Mouse (Mus musculus): ENCODE data around the gene Nfkbid.

The Nfkbid gene

DNA sequence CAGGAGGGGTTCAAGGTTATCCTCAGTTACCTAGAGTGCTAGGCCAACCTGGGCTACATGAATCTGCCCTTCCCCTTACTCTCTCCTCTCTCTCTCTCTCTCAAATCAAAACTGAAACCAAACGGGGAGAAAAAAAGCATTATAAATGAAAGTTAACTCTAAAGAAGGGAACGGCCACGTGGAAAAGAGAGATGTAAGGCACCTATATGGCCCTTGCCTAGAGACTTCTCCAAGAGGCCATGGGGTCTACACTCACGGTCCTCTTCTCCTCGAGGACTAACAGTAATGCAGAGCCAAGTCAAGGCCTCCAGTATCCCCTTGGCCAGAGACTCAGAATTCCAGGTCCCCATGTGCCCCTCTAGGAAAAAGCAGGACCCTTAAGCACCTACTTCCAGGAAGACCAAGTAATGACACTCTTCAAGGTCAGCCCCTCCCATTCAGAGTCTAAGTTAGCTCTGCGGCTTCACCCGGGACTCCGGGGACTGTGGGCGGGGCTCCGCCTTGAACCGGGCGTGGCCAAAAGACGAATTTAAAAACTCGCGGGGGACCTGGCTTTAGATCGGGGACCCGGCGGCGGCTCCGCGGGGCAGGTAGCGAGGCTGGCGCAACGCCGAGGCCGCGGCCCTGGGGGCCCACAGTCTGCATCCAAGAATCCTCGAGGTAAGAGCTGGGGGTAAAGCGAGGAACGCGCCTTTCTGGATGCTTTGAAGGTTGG lies at the start of gene Nfkbid:
TSS of gene Nfkbid (plus strand) at position 558 of the 715 bp plus-strand sequence.
- no peak for DNase-seq (ENCODE audit: low spot score in 2 of 2)

DNA sequence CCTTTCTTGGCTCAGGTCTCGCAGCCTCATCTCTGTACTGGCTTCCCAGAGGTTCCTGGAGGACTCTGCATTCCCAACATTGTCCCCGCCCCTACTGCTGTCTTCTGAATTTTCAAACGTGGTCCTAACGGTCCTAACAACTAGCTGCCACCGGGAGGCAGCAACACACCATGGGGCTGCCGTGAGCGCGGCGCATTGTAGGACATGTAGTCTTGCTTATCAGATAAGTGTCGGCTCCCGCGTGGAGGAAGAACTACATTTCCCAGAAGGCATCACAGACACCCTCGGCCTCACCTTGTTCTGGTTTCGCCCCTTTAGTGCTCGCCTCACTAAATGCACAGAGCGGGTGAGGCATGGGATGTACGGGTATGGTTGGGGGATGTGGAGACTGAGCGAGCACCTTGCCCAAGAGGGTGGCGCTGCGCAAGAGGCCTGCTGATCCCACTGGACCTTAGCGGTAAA lies 48.0 kb upstream of the Nfkbid start:
- DNase-seq (ENCODE audit: low spot score in 2 of 2) = peak; percentile 95 to 98

DNA sequence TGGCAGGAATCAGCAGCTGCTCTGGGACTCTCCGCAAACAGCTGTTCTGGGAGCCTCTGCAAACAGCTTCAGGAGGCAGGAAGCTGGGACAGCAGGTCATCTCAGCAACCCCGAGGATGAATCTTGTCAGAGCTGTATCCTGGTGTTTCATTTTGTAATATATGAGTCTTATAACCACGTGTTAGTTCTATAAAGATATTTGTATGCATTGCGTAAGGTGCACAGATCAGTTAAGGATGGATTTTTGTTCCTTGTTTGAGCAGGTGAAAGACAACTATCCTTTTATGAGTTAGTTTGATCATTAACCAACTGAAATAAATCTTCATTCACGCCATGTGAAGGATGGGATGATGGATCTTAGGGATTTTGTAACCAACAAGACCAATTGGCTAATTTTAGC lies 41.5 kb upstream of the Nfkbid start:
- no peak for DNase-seq (ENCODE audit: low spot score in 2 of 2)

DNA sequence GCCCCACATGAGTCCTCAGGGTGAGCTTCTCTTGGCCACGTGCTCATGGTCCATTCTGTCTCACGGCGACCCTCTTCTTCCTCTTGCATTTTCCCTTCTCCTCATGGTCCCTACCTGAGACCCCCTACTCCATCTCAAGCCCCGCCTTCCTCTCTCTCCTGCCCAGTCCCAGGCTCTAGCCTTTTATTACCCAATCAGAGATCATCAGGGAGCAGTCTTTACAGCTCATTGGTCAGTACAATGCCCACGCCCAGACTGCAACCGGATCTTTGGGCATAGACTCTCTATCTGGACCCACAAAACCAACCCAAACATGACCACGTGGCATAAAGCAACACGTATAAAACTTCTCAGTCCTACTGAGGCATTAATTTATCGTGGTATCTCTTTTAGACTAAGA lies 37.4 kb upstream of the Nfkbid start:
- no peak for DNase-seq (ENCODE audit: low spot score in 2 of 2)

DNA sequence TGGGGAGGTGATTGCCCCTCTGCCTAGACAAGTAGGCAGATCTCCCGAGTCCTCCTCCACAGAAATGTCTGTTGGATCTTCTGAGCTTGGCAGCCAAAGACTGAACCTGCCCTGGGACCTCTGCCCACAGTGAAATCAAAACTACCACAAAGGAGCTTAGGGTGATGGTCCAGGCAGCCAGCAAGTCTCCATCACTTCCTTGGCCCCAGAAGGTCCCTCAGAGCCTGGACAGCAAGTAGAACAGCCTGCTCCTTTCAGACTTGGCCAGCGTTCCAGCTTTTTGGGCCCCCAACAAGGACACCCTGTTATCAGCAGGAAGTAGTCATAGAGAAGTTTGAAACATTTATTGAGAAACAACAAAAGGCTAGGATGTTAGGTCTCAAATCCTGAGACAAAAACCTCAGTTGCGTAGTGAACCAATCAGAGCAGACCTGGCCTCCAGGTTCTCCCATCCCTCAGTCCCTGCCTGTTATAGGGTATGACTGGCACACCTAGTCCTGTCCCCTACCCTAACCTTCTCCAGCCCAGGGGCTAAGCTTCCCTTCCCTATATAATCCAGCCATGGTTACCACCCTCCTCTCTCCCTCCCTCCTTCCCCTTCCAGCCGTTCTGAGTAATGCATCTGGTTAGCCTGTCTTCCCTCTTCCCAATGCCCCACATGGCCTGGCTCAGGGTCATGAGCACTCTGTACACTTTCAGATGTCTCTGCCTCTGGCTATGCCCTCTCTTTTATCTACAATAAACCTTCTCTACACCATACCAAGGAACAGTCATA lies 28.6 kb upstream of the Nfkbid start:
- DNase-seq (ENCODE audit: low spot score in 2 of 2) = no peak

DNA sequence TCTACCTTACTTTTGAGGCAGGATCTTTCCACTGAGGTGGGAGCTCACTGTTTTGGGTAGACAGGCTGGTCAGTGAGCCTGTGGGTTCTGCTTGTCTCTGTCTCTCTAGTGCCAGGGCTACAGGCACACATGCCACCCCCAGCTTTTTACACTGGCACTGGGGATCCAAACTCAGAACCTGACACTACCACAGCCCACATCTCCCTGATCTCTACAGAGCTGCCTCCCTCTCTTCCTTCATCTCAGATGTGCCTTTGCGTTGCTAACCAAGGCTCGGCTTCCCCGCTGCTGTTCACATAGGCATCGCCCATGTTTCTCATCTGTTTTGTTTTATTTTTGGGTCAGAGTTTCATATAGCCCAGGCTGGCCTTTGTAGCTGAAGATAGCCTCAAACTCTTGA lies 27.9 kb upstream of the Nfkbid start:
- DNase-seq (ENCODE audit: low spot score in 2 of 2) = no peak

DNA sequence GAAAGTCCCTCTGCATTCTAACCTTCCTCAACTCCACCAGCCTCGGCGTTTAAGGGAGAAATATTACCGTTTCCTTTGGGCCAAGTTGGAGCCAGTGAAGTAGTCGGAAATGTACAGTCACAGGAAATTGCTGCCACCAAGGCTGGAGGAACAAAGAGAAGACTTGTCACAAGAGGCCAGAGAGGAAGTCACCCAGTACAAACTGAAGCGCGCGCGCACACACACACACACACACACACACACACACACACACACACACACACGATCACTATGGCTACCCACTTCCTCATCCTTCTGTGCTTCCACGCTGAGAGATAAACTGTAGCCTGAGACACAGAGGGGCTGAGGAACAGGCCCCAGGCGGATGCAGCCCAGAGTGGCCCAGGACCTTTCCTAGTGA lies 27.2 kb upstream of the Nfkbid start:
- no peak for DNase-seq (ENCODE audit: low spot score in 2 of 2)

DNA sequence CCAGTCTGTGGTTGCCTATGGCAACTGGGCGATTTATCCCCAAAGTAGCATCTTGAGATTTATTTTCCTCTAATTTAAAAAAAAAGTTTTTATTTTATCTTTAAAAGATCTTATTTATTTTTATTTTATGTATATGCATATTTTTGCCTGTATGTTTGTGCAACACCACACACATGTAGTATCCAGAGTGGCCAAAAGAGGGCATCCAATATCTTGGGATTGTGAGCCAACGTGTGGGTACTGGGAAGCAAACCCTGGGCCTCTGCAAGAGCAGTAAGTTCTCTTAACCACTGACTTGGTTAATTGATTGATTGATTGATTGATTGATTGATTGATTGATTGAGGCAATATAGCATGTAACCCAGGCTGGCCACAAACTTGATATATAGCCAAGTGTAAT lies 26.7 kb upstream of the Nfkbid start:
- DNase-seq (ENCODE audit: low spot score in 2 of 2) = no peak

DNA sequence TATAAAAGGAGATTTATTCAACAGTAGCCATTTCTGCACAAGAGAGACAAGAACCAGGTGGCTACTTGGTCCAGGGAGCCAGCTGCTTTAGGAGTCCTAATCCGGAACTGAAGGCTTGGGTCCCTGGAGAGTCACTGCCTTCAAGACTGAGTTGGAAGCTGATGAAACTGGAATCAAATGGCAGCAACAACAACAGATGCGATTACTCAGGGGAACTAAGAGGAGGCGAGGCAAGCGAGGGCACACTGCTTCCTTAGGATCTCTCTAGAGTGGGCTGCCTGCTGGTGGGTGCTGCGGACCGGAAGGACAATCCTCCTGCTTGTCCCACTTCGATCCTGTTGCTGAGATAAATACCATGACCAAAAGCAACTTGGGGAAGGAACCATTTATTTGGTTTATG lies 21.9 kb upstream of the Nfkbid start:
- no peak for DNase-seq (ENCODE audit: low spot score in 2 of 2)

DNA sequence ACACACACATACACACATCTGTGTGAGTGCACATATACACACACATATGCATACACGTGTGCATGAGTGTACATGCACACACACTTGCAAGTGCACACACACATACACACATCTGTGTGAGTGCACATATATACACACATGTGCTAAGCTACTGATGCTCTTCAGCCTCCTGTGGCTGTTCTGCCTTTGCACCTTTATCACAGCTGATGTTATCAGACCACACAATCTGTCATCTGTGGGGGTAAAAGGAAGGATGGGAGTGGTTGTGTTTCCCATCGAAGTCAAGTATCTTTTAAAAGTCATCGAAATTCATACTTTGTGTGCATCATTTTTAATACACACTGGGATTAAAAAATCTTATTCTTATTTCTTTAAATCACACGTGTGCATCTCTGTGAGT lies 19.2 kb upstream of the Nfkbid start:
- DNase-seq (ENCODE audit: low spot score in 2 of 2) = no peak

DNA sequence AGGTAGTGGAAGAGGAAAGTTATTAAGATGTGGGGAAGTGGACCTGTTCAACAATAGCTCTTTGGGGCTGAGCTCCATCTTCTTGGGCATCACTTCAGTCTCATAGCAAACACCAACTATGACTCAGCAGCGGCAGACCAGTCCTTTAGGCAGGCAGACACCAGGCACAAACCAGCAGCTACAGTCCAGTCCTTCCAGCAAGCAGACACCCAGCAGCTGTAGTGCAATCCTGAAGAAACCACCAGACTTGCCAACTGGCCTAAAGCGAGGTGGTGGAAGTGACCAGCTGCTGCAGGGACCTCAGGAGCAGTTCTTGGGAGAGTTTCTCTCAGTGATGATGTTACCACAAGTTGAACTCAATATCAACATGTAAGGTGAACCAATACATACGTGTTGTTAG lies 12.9 kb upstream of the Nfkbid start:
- no peak for DNase-seq (ENCODE audit: low spot score in 2 of 2)

DNA sequence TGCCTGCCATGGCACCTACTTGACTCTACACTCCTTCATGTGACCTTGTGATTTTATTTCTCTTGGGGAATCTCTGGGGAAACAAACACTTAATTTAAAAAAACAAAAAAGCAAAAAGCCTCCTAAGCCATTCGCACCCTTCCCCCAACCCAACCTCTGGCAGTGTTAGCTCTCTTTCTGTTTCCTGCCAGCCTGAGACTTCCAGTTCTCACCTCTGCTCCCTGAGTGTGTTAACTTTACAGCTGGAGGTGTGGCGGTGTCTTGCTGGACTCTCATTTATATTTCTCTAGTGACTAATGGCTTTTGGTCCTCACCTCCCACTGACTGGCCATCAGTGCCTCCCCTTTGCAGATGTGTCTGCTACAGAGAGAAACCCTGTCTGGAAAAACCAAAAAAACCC lies 11.7 kb upstream of the Nfkbid start:
- DNase-seq (ENCODE audit: low spot score in 2 of 2) = no peak

DNA sequence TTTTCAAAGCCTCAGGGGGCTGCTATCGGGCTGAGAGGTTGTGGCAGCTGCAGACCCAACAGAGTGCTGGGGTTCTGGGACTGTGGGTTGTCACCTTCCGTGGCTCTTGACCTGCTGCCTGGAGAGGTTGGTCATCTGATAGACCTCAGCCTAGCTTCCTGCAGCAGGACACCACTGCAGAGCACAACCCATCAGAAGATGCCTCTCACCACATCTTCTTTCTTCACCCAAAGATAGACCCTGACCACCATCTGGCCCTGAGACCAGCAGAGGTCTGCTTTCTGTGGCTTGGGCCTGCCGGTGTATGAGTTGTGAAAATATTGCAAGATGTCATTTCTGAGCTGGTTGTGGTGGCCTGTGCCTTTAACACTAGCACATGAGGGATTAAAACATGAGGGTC lies 10.5 kb upstream of the Nfkbid start:
- no peak for DNase-seq (ENCODE audit: low spot score in 2 of 2)

DNA sequence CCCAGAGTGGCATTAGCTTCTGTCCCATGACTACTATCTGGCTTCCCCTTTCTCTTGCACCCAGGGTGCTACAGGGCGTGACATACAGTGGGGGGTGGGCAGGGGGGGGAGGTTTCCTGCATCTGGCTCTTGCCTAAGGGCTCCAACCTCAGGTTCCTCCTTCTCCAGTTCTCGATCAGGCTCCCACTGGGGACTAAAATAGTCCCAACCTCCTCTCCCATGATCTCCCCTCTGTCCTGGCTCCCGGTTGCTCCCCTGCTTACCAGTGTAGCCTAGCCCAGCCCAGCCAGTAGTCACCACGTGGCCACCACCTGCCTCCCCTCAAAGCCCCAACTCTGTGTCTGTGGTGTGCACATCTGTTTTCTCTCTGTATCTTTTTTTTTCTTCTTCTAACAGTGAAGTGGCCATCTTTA lies 8.8 kb upstream of the Nfkbid start:
- DNase-seq (ENCODE audit: low spot score in 2 of 2) = no peak

DNA sequence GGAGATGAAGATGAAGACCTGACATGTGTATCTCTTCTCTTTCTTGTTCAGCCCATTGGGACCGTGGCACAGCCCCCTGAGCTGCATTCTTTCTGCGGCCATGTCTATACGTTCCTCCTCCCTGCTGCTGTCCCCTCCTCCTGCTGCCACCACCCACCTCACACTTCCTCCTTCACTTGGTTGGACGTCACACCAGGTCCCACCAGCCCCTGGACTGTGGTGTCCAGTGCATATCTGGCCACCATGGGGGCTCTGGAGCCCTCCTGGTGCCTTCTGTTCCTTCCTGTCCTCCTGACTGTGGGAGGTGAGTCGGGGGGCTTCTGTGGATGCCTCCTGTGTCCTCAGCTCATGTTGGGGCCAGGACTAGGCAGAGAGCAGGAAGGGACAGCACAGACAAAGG lies 7.9 kb upstream of the Nfkbid start, which contains the start of gene Tyrobp:
TSS of gene Tyrobp (plus strand) at position 165 of the 400 bp plus-strand sequence.
- no peak for DNase-seq (ENCODE audit: low spot score in 2 of 2)

DNA sequence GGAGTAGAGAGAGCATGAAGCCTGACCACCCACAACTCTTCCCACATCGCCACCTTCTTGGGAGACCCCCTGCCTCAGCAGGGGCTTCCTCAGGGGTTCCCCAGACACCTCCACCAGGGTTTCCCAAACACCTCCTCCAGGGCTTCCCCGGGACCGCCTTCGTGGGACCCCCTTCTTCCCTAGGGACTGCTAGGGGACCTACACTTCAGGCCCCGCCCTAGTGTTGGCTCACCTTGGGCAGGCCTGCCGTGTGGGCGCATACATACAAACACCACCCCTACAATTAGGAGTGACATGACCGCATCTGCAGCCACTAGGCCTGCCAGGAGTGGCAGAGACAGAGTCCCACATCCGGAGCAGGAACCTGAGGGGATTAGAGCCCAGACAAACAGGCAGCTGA lies 3.7 kb upstream of the Nfkbid start:
- no peak for DNase-seq (ENCODE audit: low spot score in 2 of 2)

DNA sequence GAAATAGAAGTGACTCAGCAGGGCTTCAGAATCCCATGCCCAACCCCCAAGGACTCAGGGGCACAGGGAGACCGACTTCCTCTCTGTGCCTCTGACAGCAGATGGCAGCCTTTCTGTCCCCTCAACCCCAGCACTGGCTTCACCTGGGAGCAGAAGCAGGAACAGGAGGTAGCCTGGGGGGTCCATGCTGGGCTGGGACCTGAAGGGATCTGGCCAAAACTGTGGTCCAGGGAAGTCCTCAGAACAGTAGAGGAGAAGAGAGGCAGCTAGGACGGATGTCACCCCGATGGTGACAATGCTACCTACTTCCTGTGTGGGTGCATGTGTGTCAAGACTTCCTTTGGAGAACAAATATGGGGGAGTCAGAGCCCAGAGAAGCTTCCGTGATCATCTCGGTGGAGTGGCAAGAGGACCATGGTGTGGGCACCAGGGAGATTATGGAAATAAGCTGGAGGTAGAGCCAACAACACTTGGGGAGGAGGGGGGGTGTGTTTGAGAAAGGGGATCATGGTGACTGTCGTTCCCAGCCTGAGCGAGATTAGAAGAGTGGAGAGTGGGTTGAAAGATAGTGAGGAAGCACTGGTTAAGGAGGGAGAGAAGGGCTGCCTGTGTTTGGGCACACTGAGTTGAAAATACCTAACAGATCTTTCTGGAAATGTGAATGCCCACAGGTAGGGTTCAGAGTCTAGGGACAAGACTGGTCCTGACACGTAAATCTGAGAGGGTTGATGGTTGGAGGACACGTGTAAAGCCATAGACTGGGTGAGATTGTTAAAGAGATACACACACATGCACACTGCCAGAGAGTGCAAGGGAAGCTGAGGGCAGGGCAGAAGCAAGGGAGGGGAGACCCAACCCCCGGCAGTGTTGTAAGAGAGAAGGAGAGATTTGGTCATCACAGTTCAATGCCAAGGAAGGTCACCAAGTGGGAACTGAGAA lies 1.7 kb upstream of the Nfkbid start, which contains the start of gene Hcst:
TSS of gene Hcst (minus strand) at position 294 of the 939 bp plus-strand sequence.
- DNase-seq (ENCODE audit: low spot score in 2 of 2) = no peak

DNA sequence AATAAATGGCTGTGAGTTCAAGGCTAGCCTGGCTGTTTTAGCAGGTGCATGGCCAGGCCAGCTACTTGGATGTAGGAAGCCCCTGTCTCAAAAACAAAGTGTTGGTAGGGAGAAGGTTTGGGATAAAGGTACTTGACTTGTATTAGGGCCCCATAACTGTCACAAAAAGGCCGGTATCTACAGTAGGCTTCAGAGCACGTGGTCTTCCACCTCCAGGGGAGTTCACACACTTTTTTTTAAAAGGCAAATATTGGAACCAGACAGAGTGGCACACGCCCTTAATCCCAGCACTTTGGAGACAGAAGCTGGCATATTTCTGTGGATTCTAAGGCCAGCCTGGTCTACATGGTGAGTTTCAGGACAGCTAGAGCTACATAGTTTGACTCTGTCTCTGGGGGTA lies 859 bp upstream of the Nfkbid start:
- DNase-seq (ENCODE audit: low spot score in 2 of 2) = no peak

DNA sequence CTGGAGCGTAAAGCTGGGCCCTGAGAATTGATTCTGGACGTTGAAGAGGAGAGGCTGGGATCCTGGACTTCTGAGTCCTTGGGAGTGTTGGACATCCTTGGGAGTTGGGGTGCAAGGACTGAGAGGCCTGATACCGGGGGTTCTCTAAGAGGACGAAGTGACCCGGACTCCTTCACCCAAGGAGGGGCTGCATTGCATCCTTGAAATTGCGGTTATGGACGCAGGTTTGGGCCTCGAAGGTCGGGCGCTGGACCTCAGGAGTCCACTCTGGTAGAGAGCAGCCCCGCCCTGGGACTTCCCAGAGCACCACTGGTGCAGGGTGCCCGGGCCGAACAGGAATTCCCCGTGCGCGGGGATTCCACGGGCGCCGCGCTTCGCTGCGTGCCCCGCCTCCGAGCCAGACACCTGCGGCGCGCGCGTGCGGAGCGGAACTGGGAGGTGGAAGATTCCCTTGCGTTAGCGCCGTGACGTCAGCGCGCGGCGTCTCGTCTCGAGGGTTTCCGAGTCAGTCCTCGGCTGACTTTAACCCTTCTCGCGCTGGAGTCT lies 431 bp downstream of the Nfkbid start:
- DNase-seq (ENCODE audit: low spot score in 2 of 2) = peak; percentile 79 to 92

DNA sequence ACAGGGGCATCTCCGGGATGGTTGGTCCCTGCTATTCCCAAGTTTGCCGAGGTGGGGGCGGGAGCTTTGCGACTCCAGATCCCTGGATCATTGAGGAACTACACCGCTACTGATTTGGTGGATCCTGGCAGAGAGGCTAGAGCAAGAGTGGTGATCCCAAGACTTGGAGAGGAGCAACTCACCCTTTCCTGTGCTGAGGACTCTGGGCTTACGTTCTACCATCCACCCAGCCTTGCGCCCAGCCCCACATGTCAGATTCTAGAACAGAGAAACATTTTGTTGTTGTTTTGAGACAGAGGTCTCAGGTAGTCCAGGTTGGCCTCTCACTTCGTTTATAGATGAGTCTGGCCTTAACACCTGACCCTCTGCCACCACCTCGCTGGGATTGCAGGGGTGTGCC lies 1.0 kb downstream of the Nfkbid start:
- no peak for DNase-seq (ENCODE audit: low spot score in 2 of 2)

DNA sequence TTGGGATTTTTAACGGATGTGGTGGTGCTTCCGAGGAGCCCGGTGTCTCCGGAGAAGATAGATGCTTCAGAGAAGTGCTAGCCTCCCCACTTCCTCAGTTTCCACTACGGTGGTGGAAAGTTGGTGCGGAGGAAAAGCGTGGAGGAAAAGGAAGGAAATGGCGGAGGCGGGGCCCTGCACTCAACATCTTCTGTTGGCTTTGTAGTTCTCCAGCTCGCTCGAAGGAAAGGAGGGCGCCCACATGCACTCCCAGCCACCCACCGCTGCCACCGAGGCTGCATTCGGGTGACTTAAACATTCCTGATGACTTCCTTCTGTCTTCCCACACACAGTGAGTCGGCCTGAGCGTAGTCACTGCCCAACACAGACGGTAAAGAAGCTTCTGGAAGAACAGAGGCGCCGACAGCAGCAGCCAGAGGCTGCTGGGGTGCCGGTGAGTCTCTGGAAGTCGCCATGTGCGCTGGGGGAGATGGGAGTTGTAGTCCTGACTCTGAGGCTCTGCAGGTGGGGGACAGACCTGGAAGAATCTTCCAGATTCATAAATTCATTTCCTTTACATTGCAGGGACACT lies 1.6 kb downstream of the Nfkbid start:
- DNase-seq (ENCODE audit: low spot score in 2 of 2) = peak in 1 of 2 experiments; percentile 69
